Mouse (Mus musculus) ES-Bruce4 (cell line): ENCODE measurements around the gene Zfp617.

Experiments used
- CTCF ChIP-seq: IDR thresholded peaks from one replicate; pipeline ENCODE4 v1.8.1; 2011; ENCODE audit warnings: low read depth, low read length
- EP300 ChIP-seq: IDR thresholded peaks from 2 replicates; pipeline ENCODE4 v1.6.1; 2011; ENCODE audit warnings: low read depth, low read length; ENCODE audit not compliant: insufficient read depth
- POLR2A ChIP-seq: IDR thresholded peaks from one replicate; pipeline ENCODE4 v1.8.1; 2011; ENCODE audit warnings: low read length; ENCODE audit not compliant: insufficient read depth

DNA sequence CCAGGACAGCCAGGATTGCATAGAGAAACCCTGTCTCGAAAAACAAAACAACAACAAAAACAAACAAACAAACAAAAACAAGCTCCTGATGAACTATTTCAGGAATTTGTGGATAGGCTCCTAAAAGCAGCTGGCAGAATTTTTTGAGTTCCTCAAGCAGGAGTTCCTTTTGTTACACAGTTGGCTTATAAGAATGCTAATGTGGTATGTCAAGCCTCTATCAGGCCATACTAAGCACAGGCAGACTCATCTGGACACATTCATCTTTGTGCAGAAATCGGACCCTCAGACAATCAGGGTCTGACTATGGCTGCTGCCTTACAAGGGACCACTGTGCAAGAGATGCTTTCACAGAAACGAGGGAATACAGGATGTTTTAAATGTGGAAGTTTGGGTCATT, 65.8 kb downstream of the Zfp617 start:
- TF ChIP-seq POLR2A (no peak), CTCF (no peak), EP300 (no peak)
